Mouse (Mus musculus): ENCODE results near the gene Tbc1d8.

The Tbc1d8 gene

GRCm38 (mm10) chr1:39367045-39367444 is 111.5 kb downstream of the Tbc1d8 start:
- DNase-seq (ENCODE audit: low read depth, low spot score) = no peak

- DNase-seq (ENCODE audit: low read depth, low spot score) = no peak
Observed at GRCm38 (mm10) chr1:39365562-39365961, 113.0 kb downstream of the Tbc1d8 start.

GRCm38 (mm10) chr1:39362515-39362893 is 116.1 kb downstream of the Tbc1d8 start:
- DNase-seq (ENCODE audit: low read depth, low spot score) = peak; percentile 70

GRCm38 (mm10) chr1:39361754-39362514 is 116.6 kb downstream of the Tbc1d8 start:
- peak; percentile 84 for DNase-seq (ENCODE audit: low read depth, low spot score)

- peak; percentile 59 for DNase-seq (ENCODE audit: low read depth, low spot score)
Observed at GRCm38 (mm10) chr1:39349427-39349826, 129.1 kb downstream of the Tbc1d8 start.

GRCm38 (mm10) chr1:39349001-39349400 is 129.6 kb downstream of the Tbc1d8 start:
- peak; percentile 55 for DNase-seq (ENCODE audit: low read depth, low spot score)

- DNase-seq (ENCODE audit: low read depth, low spot score) = peak; percentile 72
Observed at GRCm38 (mm10) chr1:39344981-39345600, 133.5 kb downstream of the Tbc1d8 start.

GRCm38 (mm10) chr1:39343242-39343641 is 135.3 kb downstream of the Tbc1d8 start:
- DNase-seq (ENCODE audit: low read depth, low spot score) = no peak

GRCm38 (mm10) chr1:39341807-39342206 is 136.7 kb downstream of the Tbc1d8 start:
- no peak for DNase-seq (ENCODE audit: low read depth, low spot score)

- peak; percentile 80 for DNase-seq (ENCODE audit: low read depth, low spot score)
Observed at GRCm38 (mm10) chr1:39340647-39341046, 137.9 kb downstream of the Tbc1d8 start.

GRCm38 (mm10) chr1:39340156-39340555 is 138.4 kb downstream of the Tbc1d8 start:
- DNase-seq (ENCODE audit: low read depth, low spot score) = no peak

- no peak for DNase-seq (ENCODE audit: low read depth, low spot score)
Observed at GRCm38 (mm10) chr1:39339455-39339854, 139.1 kb downstream of the Tbc1d8 start.

GRCm38 (mm10) chr1:39338831-39339230 is 139.7 kb downstream of the Tbc1d8 start:
- no peak for DNase-seq (ENCODE audit: low read depth, low spot score)

- no peak for DNase-seq (ENCODE audit: low read depth, low spot score)
Observed at GRCm38 (mm10) chr1:39336788-39337187, 141.8 kb downstream of the Tbc1d8 start.

GRCm38 (mm10) chr1:39335561-39336196 is 142.9 kb downstream of the Tbc1d8 start:
- DNase-seq (ENCODE audit: low read depth, low spot score) = no peak

- DNase-seq (ENCODE audit: low read depth, low spot score) = no peak
Observed at GRCm38 (mm10) chr1:39332456-39332855, 146.1 kb downstream of the Tbc1d8 start.

GRCm38 (mm10) chr1:39330857-39331594 is 147.5 kb downstream of the Tbc1d8 start:
- DNase-seq (ENCODE audit: low read depth, low spot score) = no peak

GRCm38 (mm10) chr1:39327546-39327945 is 151.0 kb downstream of the Tbc1d8 start:
- DNase-seq (ENCODE audit: low read depth, low spot score) = no peak

- DNase-seq (ENCODE audit: low read depth, low spot score) = no peak
Observed at GRCm38 (mm10) chr1:39325228-39325627, 153.3 kb downstream of the Tbc1d8 start.

- no peak for DNase-seq (ENCODE audit: low read depth, low spot score)
Observed at GRCm38 (mm10) chr1:39321954-39322353, 156.6 kb downstream of the Tbc1d8 start.
